Mouse (Mus musculus) frontal cortex, postnatal 36 days (tissue): ENCODE measurements at regions not wholly inside any gene's neighbourhood (a gene's known extent, or its start where the extent isn't known, plus 50 kb on each side); places are given as distances from the start of the nearest gene placed in this dataset.

Experiments
- DNase-seq, 2 experiments: peaks; one replicate each; pipeline ENCODE4 v3.0.0; 2022; ENCODE audit warnings: low spot score in 2 of 2

DNA sequence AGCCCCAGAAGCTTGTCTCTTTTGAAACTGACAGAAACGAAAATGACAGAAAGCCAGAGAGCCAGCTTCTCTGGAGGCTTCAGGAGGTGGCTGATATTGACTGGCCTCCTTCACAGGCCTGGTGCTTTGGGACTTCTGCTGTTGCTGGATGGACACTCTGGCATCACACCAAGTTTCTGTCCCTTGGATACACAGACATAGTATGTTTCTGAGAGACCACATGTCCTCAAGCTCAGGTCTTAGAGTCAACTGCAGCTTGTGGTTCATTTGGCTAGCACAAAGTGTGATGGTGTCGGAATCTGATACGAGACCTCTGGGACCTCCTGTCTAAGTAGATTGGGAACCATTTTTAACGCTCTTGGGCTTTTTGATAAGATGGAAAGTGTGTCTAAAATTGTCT, 502.0 kb downstream of the Sqor start:
- no peak for DNase-seq

DNA sequence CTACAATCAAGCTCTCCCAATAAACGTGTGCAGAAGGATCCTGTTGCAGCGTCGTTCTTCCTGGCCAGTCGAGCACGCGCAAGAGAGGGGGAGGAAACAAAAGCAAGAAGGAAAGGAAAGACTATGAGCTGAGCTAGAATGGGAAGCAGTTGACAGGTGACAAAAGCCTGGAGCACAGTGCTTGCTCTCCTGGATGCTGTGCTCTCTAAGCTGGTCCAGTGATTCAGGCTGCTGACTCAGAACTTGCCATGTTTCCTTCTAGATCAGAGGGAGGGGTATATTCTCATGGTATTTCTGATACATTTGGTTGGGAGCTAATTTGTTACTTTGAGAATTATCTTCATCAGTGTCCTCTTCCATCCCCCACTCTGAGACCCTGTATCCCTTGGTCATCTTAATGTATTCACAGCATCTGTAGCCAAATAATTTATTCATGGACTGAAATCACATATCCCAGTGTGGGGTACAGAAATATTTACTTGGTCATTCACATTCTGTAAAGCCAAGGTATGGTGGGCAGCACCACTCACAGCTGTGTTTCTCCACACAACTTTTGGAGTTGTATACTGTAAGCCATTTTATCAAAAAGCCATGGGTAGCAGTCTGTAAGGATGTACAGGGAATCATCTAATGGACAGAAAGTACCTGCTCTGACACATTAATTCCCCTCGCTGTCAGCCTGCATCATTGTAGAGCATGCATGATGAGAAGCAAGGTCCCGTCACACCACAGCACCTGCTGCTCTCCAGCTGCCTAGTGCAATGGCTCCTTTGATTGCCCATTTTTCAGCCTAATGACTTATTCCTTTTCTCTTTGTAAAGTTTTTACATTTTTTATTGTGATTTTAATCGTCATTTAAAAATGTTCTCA, 510.1 kb downstream of the Sqor start:
- no peak for DNase-seq

DNA sequence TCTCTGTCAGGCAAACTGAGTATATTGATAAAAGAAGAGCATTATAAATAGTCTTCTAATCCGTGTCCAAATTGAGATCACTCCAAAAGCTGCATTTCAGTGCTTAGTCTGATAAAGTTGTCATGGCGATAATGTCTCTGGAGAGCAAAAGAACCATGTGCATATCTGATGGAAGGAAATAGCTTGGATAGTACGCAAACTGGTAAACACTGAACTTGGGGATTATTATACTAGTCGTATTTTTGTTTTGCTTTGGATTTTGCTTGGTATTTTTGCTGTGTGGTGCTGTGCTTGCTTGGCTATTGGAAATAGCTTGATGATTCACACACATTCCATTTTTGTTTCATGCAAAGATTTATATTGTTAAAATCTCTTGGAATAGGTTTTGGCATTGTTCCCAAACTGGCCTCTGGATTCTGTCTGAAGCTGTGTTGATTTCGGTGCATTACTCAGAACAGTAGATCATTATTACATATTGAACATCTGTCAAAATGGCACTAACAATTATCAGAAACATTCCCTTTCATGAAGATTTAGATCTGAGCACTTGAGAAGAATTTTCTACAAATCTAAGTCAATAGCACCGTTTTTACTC, 510.8 kb downstream of the Sqor start:
- peak in 1 of 2 experiments; percentile 4 for DNase-seq

GRCm38 (mm10) chr2:123311554-123312276, 546.7 kb downstream of the Sqor start:
- DNase-seq = no peak

DNA sequence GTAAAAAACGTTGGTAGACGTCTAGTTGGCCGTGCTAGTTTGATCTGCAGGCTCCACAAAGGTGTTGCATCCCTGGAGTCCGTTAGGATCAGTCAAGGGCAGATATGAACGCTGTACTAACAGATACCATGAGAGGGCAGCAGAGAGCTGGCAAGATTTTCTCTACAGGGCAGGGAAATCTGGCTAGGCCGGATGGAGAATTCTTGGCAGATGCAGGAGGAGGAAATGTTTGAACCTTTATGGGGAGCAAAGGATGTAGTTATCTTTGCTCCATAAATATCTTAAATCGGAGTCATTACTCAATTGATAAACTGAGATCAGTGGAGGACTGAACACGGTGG, 547.2 kb downstream of the Sqor start:
- peak; percentile 80 to 93 for DNase-seq

DNA sequence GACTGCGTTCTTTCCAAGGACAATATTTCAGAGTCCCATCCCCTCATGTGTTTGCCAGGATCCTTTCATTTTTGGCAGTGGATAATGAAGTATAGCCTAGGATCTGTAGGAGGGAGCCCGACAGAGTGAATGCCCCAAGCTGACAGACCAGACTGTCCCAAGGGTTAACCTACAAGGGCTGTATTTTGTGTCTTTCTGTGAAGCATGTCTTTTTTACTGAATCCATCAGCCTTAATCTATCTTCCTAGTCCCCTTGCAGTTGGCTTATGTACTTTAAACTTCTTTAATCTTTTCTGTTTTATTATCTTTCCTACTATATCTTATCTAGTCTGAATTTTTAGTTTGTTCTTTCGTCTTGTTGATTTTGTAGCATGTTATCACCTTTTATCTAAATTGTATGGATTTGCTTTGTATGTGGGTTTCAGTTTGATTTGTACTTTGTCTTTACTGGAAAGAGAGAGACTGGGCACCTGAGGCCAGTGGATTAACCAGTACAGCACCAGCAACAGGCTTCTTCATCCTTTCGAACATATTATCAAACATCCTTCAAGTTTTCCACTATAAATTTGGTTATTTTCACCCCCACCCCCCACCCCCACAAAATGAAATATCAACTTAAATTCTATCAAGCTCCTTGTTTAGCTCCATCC, 555.5 kb downstream of the Sqor start:
- no peak for DNase-seq

DNA sequence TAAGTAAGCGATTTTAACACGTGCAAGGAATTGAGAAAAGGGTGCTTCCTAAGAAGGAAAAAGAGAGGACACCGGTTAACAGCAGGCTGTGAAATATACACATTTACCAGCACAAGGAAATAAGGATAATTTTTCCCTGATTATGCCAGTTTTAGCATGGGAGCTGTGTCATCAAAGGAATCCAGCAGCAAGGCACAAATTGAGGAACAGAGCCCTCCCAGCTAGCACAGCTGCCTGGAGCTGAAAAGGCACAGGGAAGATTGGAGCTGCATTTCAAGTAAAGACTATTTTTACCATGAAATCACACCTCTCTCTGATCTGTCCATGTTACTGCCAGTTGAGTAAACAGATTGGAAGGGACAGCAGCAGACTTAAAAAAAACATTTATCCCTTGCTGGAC, 558.7 kb downstream of the Sqor start:
- DNase-seq = peak in 1 of 2 experiments; percentile 33

GRCm38 (mm10) chr2:123324896-123325295, 559.9 kb downstream of the Sqor start:
- DNase-seq = no peak

DNA sequence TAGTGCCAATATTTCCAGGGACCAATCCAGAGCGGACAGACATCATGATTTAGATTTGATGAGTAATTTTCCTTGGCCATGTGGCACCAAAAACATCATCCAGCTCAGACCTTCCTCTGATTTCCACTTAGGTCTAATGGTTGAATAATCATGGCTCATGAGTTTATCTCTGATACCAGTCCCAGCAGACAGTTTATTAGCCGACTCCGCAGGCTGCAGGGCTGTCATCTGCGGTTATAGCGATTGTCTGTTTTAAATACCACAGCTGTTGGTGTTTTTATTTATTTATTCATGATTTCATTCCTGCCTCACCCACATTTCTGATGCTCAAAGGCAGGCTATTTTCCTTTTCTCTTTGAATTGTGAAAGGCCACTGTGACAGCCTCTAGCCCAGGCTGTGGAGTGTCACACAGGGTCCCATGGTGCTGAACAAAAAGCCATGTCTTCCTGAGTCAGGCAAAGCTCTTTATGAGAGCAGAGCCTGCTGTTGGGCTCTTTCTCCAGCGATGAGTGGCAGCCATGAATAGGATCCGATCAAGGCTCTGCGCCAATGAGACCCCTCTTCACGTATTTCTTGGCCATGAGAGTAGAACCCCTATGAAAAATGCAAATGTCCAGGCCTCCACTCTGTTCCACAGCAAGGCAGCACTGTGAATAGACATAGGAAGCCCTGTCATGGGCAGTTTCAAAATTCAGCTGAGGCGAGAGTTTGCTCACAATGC, 584.7 kb downstream of the Sqor start:
- DNase-seq = no peak

DNA sequence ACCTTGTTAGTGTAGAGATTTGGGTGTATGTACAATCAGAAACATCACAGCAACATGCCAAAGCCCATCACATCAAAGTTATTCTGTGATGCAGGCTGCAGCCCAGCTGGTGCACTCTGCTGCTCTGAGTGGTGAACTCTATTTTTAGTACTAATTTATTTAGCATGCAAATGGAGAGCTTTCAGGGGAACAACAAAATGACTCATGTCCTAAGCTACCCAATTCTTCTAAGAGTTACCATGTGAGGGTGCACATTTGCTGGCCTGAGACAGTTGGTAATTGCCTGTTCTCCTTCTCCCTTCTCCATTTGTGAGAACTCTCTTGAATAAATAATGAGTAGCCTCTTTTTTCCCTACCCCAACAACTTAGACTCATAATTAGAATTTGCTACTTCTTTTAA, 599.2 kb downstream of the Sqor start:
- DNase-seq = no peak

- DNase-seq = peak; percentile 30 to 63
Measured at GRCm38 (mm10) chr2:123366571-123366970, 601.5 kb downstream of the Sqor start.

GRCm38 (mm10) chr2:123385622-123386418, 620.8 kb downstream of the Sqor start:
- no peak for DNase-seq

- DNase-seq = peak; percentile 4 to 9
Measured at GRCm38 (mm10) chr2:123386773-123387604, 622.0 kb downstream of the Sqor start.

DNA sequence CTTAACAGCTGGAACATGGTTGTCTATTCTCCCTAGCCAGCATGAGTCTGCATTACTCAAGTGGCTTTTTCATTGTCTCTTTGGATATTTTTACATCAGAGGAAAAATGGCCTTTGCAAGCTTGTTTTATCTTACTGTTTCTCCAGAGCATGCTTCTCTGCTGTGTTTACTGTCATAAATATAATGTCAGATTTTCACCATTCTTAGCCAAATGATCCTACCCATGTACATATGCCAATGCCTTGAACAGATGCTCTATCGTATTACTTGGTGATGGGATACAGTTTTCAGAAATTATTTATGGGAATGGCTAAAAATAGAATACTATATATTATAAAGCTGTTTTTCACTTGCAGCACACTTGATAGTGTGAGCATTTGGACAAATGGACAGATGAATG, 625.9 kb downstream of the Sqor start:
- no peak for DNase-seq

DNA sequence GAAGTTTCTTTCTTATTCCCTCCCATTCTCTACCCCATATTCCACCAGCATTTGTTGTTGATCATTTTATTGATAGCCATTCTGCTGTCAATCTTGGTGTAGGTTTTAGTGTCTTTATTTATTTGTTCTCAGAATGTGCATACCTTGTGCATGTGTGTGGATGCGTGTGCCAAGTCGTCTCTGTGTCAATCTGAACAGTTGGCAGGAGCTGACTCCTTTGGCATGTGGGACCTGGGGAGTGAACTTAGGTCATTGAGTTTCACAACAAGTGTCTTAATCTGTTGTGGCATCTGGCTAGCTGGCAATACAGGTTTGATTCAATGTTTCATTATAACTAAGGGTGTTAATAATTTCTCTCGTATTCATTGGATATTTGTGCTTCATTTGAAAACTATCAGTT, 629.3 kb downstream of the Sqor start:
- DNase-seq = no peak

DNA sequence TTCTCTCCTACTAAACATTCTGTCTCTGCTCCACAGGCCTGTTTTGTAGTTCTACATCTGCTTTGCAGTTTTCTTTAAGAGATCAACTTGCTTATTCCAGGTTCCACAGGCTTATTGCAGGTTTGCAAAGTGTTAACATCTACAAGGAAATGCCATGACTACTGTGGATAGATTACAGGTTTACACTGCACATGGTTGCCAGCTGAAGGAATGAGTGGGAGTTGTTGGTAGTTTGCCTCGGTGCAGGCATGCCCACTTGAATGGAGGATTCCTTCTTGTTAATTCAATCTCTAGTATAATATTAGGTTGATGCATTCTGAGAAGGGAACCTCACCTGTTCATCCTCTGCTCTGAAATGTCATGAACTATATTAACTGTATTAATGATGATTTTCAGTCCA, 632.5 kb downstream of the Sqor start:
- DNase-seq = peak; percentile 8 to 20

- no peak for DNase-seq
Measured at GRCm38 (mm10) chr2:123401064-123401463, 636.0 kb downstream of the Sqor start.

- no peak for DNase-seq
Measured at GRCm38 (mm10) chr2:123409075-123409474, 644.0 kb downstream of the Sqor start.

DNA sequence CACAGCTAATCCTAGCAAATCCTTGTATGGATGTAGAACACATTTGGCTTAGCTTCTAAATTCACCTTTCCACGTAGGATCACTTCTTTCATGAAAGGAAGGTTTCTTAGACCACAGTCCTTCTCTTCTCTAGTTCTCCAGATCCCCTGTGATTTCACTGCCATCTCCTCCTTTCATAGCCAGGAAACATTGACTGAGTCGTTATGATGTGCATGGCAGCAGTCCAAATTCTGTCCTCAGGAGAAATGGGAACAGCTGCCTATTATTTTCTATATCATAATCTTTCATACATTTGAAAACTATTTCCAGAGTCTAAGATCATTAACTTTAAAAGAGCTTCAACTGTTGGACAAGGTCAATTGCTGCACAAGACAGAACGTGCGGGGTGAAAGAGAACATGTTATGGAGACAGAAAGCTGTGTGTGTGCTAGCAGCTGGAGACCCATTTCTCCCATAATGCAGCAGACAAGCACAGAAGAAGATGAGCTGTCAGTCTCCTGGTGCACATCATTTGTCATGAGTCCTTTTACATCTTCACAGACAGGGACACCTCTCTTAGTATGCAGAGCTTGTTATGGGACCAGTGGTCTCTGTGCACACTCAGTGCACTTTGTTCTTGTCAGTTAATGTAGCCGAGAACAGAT, 631.6 kb upstream of the Sema6d start:
- DNase-seq = no peak
